Mouse (Mus musculus): ENCODE measurements around the gene V1rd19.
"Not testable (repeated sequence)": the region's sequence is repeated elsewhere in the genome, so short reads cannot be mapped to it uniquely, and the experiment has no call there.

V1rd19 gene

GRCm38 (mm10) chr7:24001391-24001790 is at the start of gene V1rd19:
Gene V1rd19 (plus strand): TSS chr7:24001691.
- no peak for DNase-seq (ENCODE audit: low spot score)

DNA sequence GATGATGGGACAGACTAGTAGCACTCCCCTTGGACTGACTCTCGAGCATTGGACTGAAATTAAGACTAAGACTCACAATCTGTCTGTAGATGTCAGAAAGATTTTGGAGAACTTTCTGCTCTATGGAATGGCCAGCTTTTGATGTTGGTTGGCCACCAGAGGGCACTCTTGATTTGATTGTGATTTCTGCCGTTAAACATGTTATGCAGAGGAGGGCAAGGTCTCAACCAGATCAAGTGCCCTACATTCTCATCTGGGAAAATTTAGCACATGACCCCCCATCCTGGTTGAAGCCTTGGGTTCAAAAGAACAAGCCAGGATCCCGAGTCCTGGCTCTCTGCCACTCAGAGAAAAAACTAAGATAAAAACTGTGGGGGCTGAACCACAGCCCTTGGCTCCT is 33.4 kb upstream of the V1rd19 start:
- DNase-seq (ENCODE audit: low spot score): not testable (repeated sequence)

GRCm38 (mm10) chr7:23974315-23974714 is 27.2 kb upstream of the V1rd19 start, which contains the start of gene Vmn1r181:
Gene Vmn1r181 (plus strand): TSS chr7:23974615.
- not testable (repeated sequence) for DNase-seq (ENCODE audit: low spot score)

GRCm38 (mm10) chr7:24052660-24053304 is 51.3 kb downstream of the V1rd19 start, which contains the start of gene Vmn1r183:
Gene Vmn1r183 (plus strand): TSS chr7:24053254.
- DNase-seq (ENCODE audit: low spot score): no peak

Data from embryo, embryonic 10.5 days (tissue).